Mouse (Mus musculus): ENCODE data around the gene Ccng2.

DNA sequence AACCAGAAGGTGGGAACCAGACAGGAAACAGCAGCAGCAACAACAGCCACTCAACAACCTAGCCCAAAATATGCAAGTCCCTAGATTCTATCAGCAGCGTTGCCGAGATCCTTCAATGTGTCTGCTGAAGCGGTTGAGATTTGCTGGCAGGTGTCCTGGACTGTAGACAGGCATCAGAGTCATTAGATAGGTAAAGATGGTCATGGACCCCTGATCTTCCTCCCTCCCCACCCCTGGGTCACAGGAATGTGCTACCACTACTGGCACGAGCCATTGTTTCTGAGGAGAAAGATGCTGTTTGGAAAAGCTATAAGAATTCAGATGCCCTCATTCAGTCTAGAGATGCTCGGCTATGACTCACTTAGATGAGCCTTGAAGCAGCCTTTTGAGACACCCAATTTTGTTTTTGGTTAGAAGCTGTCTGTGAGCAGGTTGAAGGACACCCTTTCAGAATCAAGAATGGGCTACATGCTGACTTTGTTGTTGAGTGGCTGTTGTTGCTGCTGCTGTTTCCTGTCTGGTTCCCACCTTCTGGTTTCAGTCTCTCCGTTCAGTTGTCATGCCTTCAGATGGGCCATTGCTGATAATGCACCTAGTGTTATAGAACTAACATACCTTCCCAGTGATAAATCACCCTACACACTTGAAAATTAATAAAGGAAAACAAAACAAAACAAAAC lies 3.5 kb upstream of the Ccng2 start:
- TF ChIP-seq POLR2A (IDR thresholded peaks at IDR 0.05; ENCODE audit: low read depth, low read length) (no peak), CTCF (conservative IDR thresholded peaks at IDR 0.05; ENCODE audit: insufficient read depth, insufficient read length, low read depth, low read length) (no peak)
